8 mouse cellular contexts compared by ENCODE assay signal in genomic region chr5:30666391-30667195, GRCm38 (mm10). TPM values are rescaled to one million over a fixed set of nuclear protein-coding genes. Genes with fewer than 3 reads are reported as not detected.
DNase-seq lines count a peak whose midpoint lies in the region; ATAC-seq lines count a peak whose summit lies in the region.

TSS of gene Cenpa (plus strand) at chr5:30666777.

- under 1% methylated on average over 40 of the region's 40 CpGs for WGBS in hindbrain, embryonic 16.5 days
- WGBS in macrophage (ENCODE audit: missing documents): 2% methylated on average over 40 of the region's 40 CpGs

- no peaks in the 10 kb centered on the region for H3K9me3 ChIP-seq in hindbrain, embryonic 16.5 days (ENCODE audit: control insufficient read depth, low read length)

- H3K79me2 ChIP-seq in macrophage (ENCODE audit: inconsistent target): peaks cover 47% of the 10 kb centered on the region

- H3K27ac ChIP-seq in hindbrain, embryonic 16.5 days (ENCODE audit: low read depth, low read length): peak within 1 kb of the TSS; percentile 56; the same call in 1 of the 2 replicates
- H3K27ac ChIP-seq in macrophage: peak within 1 kb of the TSS; percentile 90

- peak within 1 kb of the TSS; percentile 92 for H3K4me3 ChIP-seq in hindbrain, embryonic 16.5 days (ENCODE audit: low read length)
- peak within 1 kb of the TSS; percentile 94 for H3K4me3 ChIP-seq in macrophage (ENCODE audit: inconsistent target)

- H3K27me3 ChIP-seq in hindbrain, embryonic 16.5 days (replicated peaks; ENCODE audit: control insufficient read depth, insufficient read depth, low read length): no peaks in the 10 kb centered on the region

- ATAC-seq in hindbrain, embryonic 16.5 days: peak; percentile 97

- H3K4me1 ChIP-seq in hindbrain, embryonic 16.5 days (ENCODE audit: control insufficient read depth, insufficient read depth, low read depth, low read length): peaks cover 9% of the 10 kb centered on the region

- peak within 1 kb of the TSS; percentile 95 for H3K4me2 ChIP-seq in hindbrain, embryonic 16.5 days (ENCODE audit: low read length)

- DNase-seq in WW6 (ENCODE audit: low read depth, low spot score): peak; percentile 77
- peak; percentile 42 to 81 for DNase-seq in cerebellum, postnatal 4 days (ENCODE audit: low spot score in 2 of 2)
- peak; percentile 96 for DNase-seq in gastrocnemius, adult 18-20 months (ENCODE audit: low spot score)
- peak; percentile 84 to 89 for DNase-seq in left cerebral cortex, adult 18-20 months (ENCODE audit: low spot score in 2 of 2)
- DNase-seq in right cerebral cortex, adult 18-20 months: peak; percentile 96
- peak; percentile 39 for DNase-seq in urinary bladder, postnatal 10 days (ENCODE audit: low spot score)

- no peaks in the 10 kb centered on the region for H3K36me3 ChIP-seq in hindbrain, embryonic 16.5 days (ENCODE audit: control insufficient read depth, insufficient read depth, low read length)
- H3K36me3 ChIP-seq in macrophage (ENCODE audit: inconsistent target): no peaks in the 10 kb centered on the region

- H3K9ac ChIP-seq in hindbrain, embryonic 16.5 days (ENCODE audit: low read depth, low read length): peak within 1 kb of the TSS; percentile 77

RNA-seq across cellular contexts. Expression of gene Cenpa, which starts in this region (rescaled TPM):
- total RNA-seq in gastrocnemius, adult 18-20 months (2021): 1 to 10 TPM in 1 of 2 experiments, under 1 TPM in 1; 0.96 to 2.5 TPM
- polyA plus RNA-seq in hindbrain, embryonic 16.5 days (2015; fragmentation: Nextera tagmentation; extraction: Ambion mirVana): 42.7 and 54.7 TPM in 2 replicates
- 1 to 10 TPM; 2.8 to 5.3 TPM for total RNA-seq in left cerebral cortex, adult 18-20 months (2021)
- total RNA-seq in macrophage (2018; cell fraction: chromatin; rRNA removed): 100 to 1,000 TPM in 9 of 26 experiments, 10 to 100 TPM in 11, 1 to 10 TPM in 6; 3.6 to 520 (median 18.9) TPM
- total RNA-seq in macrophage (2018; cell fraction: cytosol; rRNA removed): 100 to 1,000 TPM in 7 of 26 experiments, 10 to 100 TPM in 6, 1 to 10 TPM in 13; 3.0 to 146 (median 43.9) TPM
- total RNA-seq in macrophage (2018; cell fraction: nucleus; rRNA removed): 100 to 1,000 TPM in 7 of 26 experiments, 10 to 100 TPM in 8, 1 to 10 TPM in 11; 2.4 to 452 (median 24.4) TPM
- 14.0 to 121 TPM (median 41.5 TPM) in 3 replicates for polyA plus RNA-seq in macrophage (2018)

Comparison
In these comparisons a context has a peak if more than half of its experiments do, and no peak if none do; other contexts are left out.
1. Peak in every context shown above with its lines: DNase-seq, ATAC-seq, H3K4me3 ChIP-seq and H3K27ac ChIP-seq.
2. DNase-seq: peak in every context shown above with its lines; median percentile 96 in gastrocnemius, adult 18-20 months; 96 in right cerebral cortex, adult 18-20 months; 86 in left cerebral cortex, adult 18-20 months; 77 in WW6; 62 in cerebellum, postnatal 4 days; 39 in urinary bladder, postnatal 10 days.